22 mouse cellular contexts compared by ENCODE assay signal in the genomic region with DNA sequence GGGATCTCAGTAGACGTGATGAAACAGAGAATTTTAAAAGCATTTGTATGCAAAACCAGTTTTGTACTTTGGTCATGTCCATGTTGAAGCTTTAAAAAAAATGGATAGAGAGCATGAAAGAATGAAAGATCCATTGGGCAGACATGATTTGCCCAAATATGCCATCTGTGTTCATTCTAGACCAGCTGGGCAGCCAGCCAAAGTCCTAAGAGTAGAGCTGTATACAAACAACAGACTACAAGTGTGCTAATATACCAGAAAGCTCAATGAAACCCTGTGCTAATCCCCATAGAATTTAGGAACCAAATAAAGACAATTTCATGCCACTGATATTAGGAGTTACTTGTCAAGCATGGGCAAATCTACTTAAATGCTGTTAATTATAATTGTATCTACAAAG.
DNase-seq lines count a peak whose midpoint lies in the region; ATAC-seq and TF ChIP-seq lines count a peak whose summit lies in the region.
"Had no signal": no experiment of that assay in that cellular context is flagged by ENCODE, and none has a peak within 500 bp of the region (broad histone marks: within the 10 kb centered on the region; RNA-seq: fewer than 3 reads in every experiment).

No protein-coding gene starts in this region.

- WGBS in forebrain, postnatal 0 days: 40% methylated on average over 1 of the region's 1 CpGs
- 91% methylated on average over 1 of the region's 1 CpGs for WGBS in forebrain, embryonic 10.5 days
- WGBS in limb, embryonic 14.5 days: 77% methylated on average over 1 of the region's 1 CpGs
- WGBS in limb, embryonic 10.5 days: 95% methylated on average over 1 of the region's 1 CpGs

- H3K27ac ChIP-seq in forebrain, postnatal 0 days (ENCODE audit: low read depth, low read length): no peak overlapping the region
- no peak overlapping the region for H3K27ac ChIP-seq in forebrain, embryonic 10.5 days
- H3K27ac ChIP-seq in limb, embryonic 14.5 days (replicated peaks; ENCODE audit: low read depth, low read length): no peak overlapping the region
- no peak overlapping the region for H3K27ac ChIP-seq in limb, embryonic 10.5 days
- H3K27ac ChIP-seq: embryonic facial prominence, embryonic 15.5 days; heart, embryonic 10.5 days; limb, embryonic 13.5 days; liver, embryonic 13.5 days had no signal

- TF ChIP-seq CTCF in forebrain, postnatal 0 days (IDR thresholded peaks at IDR 0.05; ENCODE audit: low read depth): no peak

- TF ChIP-seq POLR2A in limb, embryonic 14.5 days (IDR thresholded peaks at IDR 0.05; ENCODE audit: borderline replicate concordance, extremely low read depth, insufficient read depth, insufficient read length): no peak

- no peaks in the 10 kb centered on the region for H3K27me3 ChIP-seq in forebrain, postnatal 0 days (ENCODE audit: insufficient read depth, low read length)
- no peaks in the 10 kb centered on the region for H3K27me3 ChIP-seq in forebrain, embryonic 10.5 days (ENCODE audit: poor library complexity, severe bottlenecking)
- H3K27me3 ChIP-seq in limb, embryonic 14.5 days (ENCODE audit: control insufficient read depth, insufficient read depth, low read length): no peaks in the 10 kb centered on the region
- no peaks in the 10 kb centered on the region for H3K27me3 ChIP-seq in limb, embryonic 10.5 days (ENCODE audit: low read depth, poor library complexity, severe bottlenecking)
- H3K27me3 ChIP-seq: embryonic facial prominence, embryonic 15.5 days; limb, embryonic 13.5 days; liver, embryonic 13.5 days; megakaryocyte, embryonic 14.5 days had no signal

- no peak overlapping the region for H3K9ac ChIP-seq in forebrain, postnatal 0 days
- no peak overlapping the region for H3K9ac ChIP-seq in limb, embryonic 14.5 days (ENCODE audit: low read depth, low read length, severe bottlenecking)
- H3K9ac ChIP-seq: embryonic facial prominence, embryonic 15.5 days; limb, embryonic 13.5 days; liver, embryonic 13.5 days had no signal

- H3K4me3 ChIP-seq in forebrain, postnatal 0 days (ENCODE audit: low read depth, low read length): no peak overlapping the region
- no peak overlapping the region for H3K4me3 ChIP-seq in forebrain, embryonic 10.5 days
- H3K4me3 ChIP-seq in limb, embryonic 14.5 days (replicated peaks; ENCODE audit: low read length): no peak overlapping the region
- H3K4me3 ChIP-seq in limb, embryonic 10.5 days: no peak overlapping the region
- H3K4me3 ChIP-seq: embryonic facial prominence, embryonic 15.5 days; heart, embryonic 10.5 days; limb, embryonic 13.5 days; liver, embryonic 13.5 days; megakaryocyte, embryonic 14.5 days had no signal

- no peaks in the 10 kb centered on the region for H3K36me3 ChIP-seq in forebrain, postnatal 0 days (ENCODE audit: insufficient read depth)
- no peaks in the 10 kb centered on the region for H3K36me3 ChIP-seq in forebrain, embryonic 10.5 days (replicated peaks)
- H3K36me3 ChIP-seq in limb, embryonic 14.5 days (ENCODE audit: control insufficient read depth, insufficient read depth, low read length): no peaks in the 10 kb centered on the region
- no peaks in the 10 kb centered on the region for H3K36me3 ChIP-seq in limb, embryonic 10.5 days
- H3K36me3 ChIP-seq: embryonic facial prominence, embryonic 15.5 days; heart, embryonic 10.5 days; limb, embryonic 13.5 days; liver, embryonic 13.5 days had no signal

- H3K9me3 ChIP-seq in forebrain, postnatal 0 days (ENCODE audit: low read length): no peaks in the 10 kb centered on the region
- no peaks in the 10 kb centered on the region for H3K9me3 ChIP-seq in forebrain, embryonic 10.5 days
- no peaks in the 10 kb centered on the region for H3K9me3 ChIP-seq in limb, embryonic 14.5 days (ENCODE audit: control insufficient read depth, low read length)
- no peaks in the 10 kb centered on the region for H3K9me3 ChIP-seq in limb, embryonic 10.5 days (replicated peaks)
- H3K9me3 ChIP-seq: embryonic facial prominence, embryonic 15.5 days; heart, embryonic 10.5 days; limb, embryonic 13.5 days; liver, embryonic 13.5 days had no signal

- H3K4me2 ChIP-seq in forebrain, postnatal 0 days (ENCODE audit: low read depth): no peak overlapping the region
- H3K4me2 ChIP-seq in limb, embryonic 14.5 days (replicated peaks; ENCODE audit: low read depth, low read length, severe bottlenecking): no peak overlapping the region
- H3K4me2 ChIP-seq: embryonic facial prominence, embryonic 15.5 days; limb, embryonic 13.5 days; liver, embryonic 13.5 days had no signal

- ATAC-seq in cerebellum, adult (ENCODE audit: insufficient number of reproducible peaks, low FRiP score, low TSS enrichment): no peak
- no peak for ATAC-seq in forebrain, postnatal 0 days
- ATAC-seq in limb, embryonic 14.5 days (ENCODE audit: low FRiP score, low read depth): no peak
- ATAC-seq: intestine, embryonic 16.5 days had no signal

- no peaks in the 10 kb centered on the region for H3K4me1 ChIP-seq in forebrain, postnatal 0 days (ENCODE audit: insufficient read depth)
- no peaks in the 10 kb centered on the region for H3K4me1 ChIP-seq in forebrain, embryonic 10.5 days
- no peaks in the 10 kb centered on the region for H3K4me1 ChIP-seq in limb, embryonic 14.5 days (ENCODE audit: control insufficient read depth, insufficient read depth, low read length)
- H3K4me1 ChIP-seq in limb, embryonic 10.5 days: no peaks in the 10 kb centered on the region
- H3K4me1 ChIP-seq: embryonic facial prominence, embryonic 15.5 days; heart, embryonic 10.5 days; limb, embryonic 13.5 days; liver, embryonic 13.5 days; megakaryocyte, embryonic 14.5 days had no signal

- DNase-seq in cerebellum, postnatal 14 days: peak; percentile 72 to 79
- peak; percentile 10 for DNase-seq in forebrain, postnatal 0 days
- DNase-seq in forebrain, embryonic 10.5 days (ENCODE audit: extremely low spot score, low spot score): no peak
- DNase-seq in limb, embryonic 14.5 days (ENCODE audit: low spot score): peak; percentile 4
- DNase-seq in limb, embryonic 10.5 days (ENCODE audit: low spot score): no peak
- peak; percentile 25 to 26 for DNase-seq in right cerebral cortex, postnatal 10 days (ENCODE audit: low spot score in 2 of 2)
- DNase-seq in right cerebral cortex, postnatal 14 days: no peak
- DNase-seq: adrenal gland, postnatal 14 days; gastrocnemius, postnatal 10 days; kidney, adult 9 months; kidney, postnatal 14 days; liver, embryonic 13.5 days; lung, adult 2 months; lung, postnatal 36 days; thymus, adult 18-20 months; thymus, postnatal 36 days had no signal

Comparison
In these comparisons a context has a peak if more than half of its experiments do, and no peak if none do; other contexts are left out.
1. DNase-seq: peak in cerebellum, postnatal 14 days (2 of 2), forebrain, postnatal 0 days (single experiment), limb, embryonic 14.5 days (single experiment) and right cerebral cortex, postnatal 10 days (2 of 2); none in forebrain, embryonic 10.5 days (single experiment), limb, embryonic 10.5 days (single experiment) and right cerebral cortex, postnatal 14 days (single experiment).